Mouse (Mus musculus) 3T3-L1 (cell line): ENCODE measurements around the gene Plin3.

ENCODE experiments used
- DNase-seq: peaks from one replicate; pipeline ENCODE4 v3.0.0-alpha.2; 2015; ENCODE audit warnings: low read depth, low spot score

Gene Plin3

DNA sequence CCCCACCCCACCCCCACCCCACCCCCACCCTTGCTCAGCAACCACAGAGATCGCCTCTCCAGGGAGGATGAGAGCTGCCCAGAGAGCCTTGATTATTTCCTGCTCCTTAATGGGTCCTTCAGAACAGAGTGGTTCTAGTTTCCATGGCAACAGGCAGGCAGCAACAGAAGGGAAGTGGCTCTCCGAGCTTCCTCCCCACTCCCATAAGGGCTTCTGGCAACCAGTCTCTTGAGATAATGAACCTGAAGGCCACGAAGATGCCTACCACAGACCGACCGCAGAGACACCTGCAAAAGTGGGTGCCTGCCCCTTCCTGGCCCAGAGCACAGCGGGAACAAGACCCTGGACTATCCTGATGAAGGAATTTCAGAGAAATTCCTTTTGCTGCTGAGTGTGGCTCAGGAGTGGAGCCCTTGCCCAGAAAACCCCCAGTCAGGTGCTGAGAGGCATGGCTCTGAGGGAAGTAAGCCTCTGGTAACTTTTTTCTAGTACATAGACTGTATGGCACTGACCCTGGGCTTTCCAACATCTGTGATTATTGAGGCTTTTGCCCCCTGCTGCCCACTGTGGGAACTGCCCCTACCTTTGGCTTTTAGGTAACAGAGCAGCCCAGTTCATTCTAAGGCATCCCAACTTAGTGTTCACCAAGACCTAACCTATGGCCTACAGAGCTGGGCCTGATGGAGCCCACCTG is 41.4 kb downstream of the Plin3 start:
- peak; percentile 85 for DNase-seq

DNA sequence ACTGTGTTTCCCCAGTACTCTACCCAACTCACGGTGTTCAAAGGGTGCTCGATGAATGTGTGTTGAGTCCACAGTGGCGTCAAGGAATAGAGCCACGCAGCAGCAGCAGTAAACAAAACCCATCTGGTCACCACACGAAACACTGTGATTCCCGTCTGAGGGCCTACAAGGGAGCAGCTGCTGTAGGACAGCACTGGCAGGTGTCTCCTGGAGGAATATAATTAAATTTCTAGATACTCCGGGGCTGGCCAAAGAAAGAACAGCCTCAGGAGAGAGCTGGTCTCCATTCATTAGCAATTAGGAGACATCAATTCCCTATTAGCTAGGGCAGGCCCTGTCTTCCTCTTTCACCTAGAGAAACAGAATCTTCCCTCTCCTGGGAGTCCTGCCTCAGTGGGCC is 47.1 kb downstream of the Plin3 start:
- no peak for DNase-seq

DNA sequence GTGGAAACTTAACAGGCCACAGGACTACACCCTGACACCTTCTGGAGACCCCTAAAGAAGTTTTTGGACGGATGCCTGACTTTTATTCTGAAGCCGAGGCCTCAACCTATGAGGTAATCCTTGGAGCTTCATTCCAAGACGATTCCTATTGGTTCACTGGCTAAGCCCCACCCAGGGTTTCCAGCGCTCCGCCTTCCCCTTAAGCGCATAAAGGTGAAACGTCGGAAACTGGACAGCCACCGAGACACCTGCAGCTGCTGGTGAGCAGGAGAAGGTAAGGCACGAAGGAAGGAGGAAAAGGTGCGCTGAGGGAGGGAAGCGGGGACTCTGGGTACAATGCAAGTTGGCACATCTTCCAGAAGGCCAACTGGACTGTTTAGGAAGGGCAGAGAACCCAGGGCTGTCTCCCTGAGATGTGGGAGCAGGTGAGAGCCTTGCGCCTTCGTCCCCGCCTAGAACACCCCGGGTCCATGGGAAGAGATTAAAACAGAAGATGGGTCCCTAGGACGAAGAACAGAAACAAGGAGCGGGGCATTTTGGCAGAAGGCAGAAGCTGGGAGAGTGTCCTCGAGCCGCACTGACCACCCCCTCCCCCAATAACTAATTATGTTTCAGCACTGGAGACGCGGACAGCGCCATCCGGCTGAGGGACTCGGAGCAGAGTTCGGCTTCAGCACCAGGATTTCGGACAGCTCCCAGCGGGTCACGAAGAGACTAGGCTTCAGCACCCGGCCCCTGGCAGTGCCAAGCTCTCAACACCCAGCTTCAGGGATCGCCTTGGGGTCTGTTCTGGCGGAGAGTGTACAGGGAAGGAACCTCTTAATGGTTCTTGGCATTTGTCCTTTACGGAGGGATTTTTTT is 50.9 kb downstream of the Plin3 start:
- peak; percentile 88 for DNase-seq

DNA sequence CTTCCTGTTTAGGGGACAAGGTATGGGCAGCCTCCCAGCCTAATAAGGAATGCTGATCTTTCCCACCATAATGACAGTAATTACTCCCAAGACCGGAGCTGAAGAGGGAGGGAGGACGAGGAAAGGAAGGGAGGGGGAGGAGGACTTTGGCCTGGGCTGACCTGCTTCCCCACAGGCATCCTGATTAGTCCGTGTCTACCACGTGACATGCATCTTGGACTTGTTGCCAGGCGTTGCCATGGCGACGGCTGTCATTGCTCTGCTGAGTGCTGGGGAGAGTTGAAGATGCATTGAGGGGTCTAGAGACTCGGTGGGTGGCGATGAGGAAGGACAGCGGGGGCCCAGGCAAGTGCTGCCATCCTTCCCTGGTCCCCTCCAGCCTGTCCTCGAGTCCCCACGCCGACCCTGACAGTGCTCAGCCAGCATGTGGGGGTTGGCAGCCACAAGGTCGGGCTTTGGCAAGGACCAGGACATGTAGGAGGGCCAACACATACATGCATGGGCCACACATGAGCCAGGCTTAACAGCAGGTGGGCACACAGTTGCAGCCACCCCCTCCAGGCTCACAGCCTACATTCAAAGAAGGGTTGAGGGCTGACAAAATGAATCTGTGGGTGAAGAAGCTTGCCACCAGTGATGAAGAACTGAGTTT is 58.7 kb downstream of the Plin3 start:
- no peak for DNase-seq

DNA sequence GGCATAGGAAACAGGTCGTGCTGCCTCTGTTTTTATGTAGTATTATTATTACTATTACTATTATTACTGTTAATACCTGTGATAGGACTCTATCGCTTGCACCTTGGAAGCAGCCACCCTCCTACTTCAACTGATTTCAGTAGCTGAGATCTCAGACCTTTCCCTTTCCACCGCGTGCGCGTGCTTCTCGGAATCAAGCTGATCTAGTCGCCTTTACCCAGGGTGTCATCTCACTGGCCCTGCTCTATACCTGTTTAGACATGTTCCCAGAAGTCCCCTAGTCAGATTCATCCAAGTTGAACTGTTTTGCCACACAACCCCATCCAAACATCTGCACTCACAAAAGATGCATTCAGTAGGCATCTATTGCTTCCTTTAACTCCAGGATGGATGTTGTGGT is 59.3 kb downstream of the Plin3 start:
- DNase-seq = no peak

DNA sequence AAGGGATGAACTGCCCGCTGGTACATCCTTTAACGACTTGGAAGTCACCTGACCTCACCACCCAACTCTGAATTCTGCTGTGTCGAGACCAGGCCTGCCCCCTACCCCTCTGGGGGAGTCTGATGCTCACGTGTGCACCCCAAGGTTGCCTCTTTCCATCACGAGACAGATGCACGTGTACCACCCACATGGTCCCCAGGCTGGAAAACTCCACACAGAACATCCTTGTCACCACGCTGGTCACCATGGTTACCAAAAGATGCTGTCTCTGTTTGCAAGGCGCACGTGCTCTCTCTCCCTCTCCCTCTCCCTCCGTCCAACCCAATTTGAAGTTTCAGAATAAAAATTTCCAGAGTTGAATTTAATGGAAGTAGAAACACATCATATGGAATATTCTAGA is 62.7 kb downstream of the Plin3 start:
- no peak for DNase-seq
